Mouse (Mus musculus): ENCODE measurements at regions not wholly inside any gene's neighbourhood (a gene's known extent, or its start where the extent isn't known, plus 50 kb on each side); places are given as distances from the start of the nearest gene placed in this dataset.

GRCm38 (mm10) chr2:74039580-74039979 is 128.5 kb upstream of the Atp5g3 start:
- TF ChIP-seq CTCF (IDR thresholded peaks at IDR 0.05; ENCODE audit: low read depth) = no peak
- TF ChIP-seq EP300 (IDR thresholded peaks at IDR 0.05; ENCODE audit: low read depth) = no peak

All from heart, postnatal 0 days (tissue).